Mouse (Mus musculus): Measurements from ENCODE around the gene Ggnbp2. TPM values are rescaled to one million over a fixed set of nuclear protein-coding genes. Genes with fewer than 3 reads are reported as not detected.
"Not testable (repeated sequence)": the region's sequence is repeated elsewhere in the genome, so short reads cannot be mapped to it uniquely, and the experiment has no call there.

The Ggnbp2 gene
- polyA plus RNA-seq, 1 experiment from 2014 or later: 74.4 TPM

GRCm38 (mm10) chr11:84829495-84829894, 41.1 kb downstream of the Ggnbp2 start:
- peak overlapping the region; percentile 73 for H3K27ac ChIP-seq
- H3K27me3 ChIP-seq; ATAC-seq (ENCODE audit: low FRiP score); H3K9me3 ChIP-seq: not testable (repeated sequence)
- H3K9ac ChIP-seq: peak overlapping the region; percentile 83
- peaks cover 35% of the 10 kb centered on the region for H3K36me3 ChIP-seq
- H3K4me2 ChIP-seq: peak overlapping the region; percentile 95
- WGBS: 80% methylated on average over 11 of the region's 11 CpGs
- H3K4me3 ChIP-seq: peak overlapping the region; percentile 64
- peaks cover 22% of the 10 kb centered on the region for H3K4me1 ChIP-seq (replicated peaks)

DNA sequence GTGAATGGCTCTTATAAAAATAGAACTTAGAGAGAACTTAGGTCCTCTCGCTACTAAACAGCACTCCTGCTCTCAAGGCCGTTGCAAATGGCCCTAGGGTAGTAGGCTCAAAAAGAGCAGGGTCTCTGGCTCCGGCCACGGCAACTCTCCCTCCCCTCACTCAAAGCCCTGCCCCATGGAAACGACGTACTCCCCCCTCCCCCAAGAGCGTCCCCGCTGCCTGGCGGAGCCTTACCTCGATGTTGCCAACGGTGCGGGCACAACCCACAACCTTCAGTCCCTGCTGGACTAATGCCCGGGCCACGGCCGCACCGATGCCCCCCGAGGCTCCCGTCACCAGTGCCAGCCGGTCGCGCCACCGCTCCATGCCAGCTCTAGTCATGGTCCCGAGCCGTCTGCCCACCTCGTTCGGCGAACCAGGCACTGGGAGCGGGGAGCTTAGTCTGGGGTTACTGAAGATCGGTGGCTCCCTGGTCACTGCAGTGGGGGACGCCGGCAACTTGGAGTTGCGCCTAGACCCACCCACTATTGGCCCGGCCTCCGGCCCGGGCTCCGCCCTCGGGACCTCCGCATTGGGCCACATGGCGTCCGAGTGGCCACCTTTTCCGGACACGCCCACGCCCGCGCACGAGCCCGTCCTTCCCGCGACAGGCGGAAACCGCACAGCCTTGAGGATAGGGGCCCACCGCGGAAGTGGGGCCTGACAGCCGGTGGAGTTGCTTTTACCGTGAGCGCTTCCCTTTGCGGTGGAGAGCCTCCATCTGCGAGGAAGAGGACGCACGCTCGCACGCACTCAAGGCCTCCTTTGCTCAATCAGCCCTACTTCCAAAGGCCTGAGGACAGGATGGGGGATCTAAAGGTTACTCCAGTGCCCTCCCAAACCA, 41.9 kb downstream of the Ggnbp2 start, which contains the start of gene Dhrs11:
Dhrs11 (minus strand) TSS at position 479 of the 884 bp plus-strand sequence.
- Histone ChIP-seq H3K9me3 (no peaks in the 10 kb centered on the region), H3K4me3 (peak within 1 kb of the TSS; percentile 64), H3K27me3 (no peaks in the 10 kb centered on the region), H3K36me3 (peaks cover 28% of the 10 kb centered on the region), H3K4me1 (replicated peaks) (peaks cover 22% of the 10 kb centered on the region), H3K27ac (peak within 1 kb of the TSS; percentile 73), H3K4me2 (peak within 1 kb of the TSS; percentile 95), H3K9ac (peak within 1 kb of the TSS; percentile 83)
- under 1% methylated on average over 61 of the region's 62 CpGs for WGBS
- ATAC-seq (ENCODE audit: low FRiP score): peak; percentile 94

DNA sequence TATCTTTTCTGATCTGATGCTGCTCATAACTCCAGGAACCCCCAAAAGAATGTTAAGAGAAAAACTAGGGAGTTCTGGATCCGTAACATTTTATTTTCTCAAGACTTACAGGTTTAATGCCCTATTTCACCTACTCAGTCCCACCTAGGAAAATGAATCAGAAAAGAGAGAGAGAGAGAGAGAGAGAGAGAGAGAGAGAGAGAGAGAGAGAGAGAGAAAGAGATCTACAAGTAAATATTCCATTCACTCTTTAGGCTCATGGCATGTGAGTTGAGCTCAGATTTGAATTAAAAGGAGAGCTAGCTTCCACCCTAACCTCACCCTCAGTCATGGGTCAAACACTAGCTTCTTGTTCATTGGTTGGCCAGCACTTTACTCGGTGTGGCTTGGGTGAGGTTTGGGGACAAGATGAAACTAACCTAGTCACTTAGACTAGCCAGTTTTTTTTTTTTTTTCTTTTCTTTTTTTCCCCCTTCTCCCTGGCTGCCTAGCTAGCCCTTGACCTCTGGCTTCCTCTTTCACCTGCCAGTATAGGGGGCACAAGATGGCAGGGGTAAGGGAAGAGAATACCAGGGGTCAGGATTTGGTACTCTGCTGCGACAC, 42.6 kb downstream of the Ggnbp2 start:
- WGBS: 53% methylated on average over 3 of the region's 3 CpGs
- H3K36me3 ChIP-seq: peaks cover 25% of the 10 kb centered on the region
- peak overlapping the region; percentile 95 for H3K4me2 ChIP-seq
- H3K9me3 ChIP-seq: no peaks in the 10 kb centered on the region
- no peak overlapping the region for H3K27ac ChIP-seq
- H3K9ac ChIP-seq: peak overlapping the region; percentile 83
- peaks cover 22% of the 10 kb centered on the region for H3K4me1 ChIP-seq (replicated peaks)
- ATAC-seq (ENCODE audit: low FRiP score): 0 out of 2 replicates have a peak, but pooled peaks have one; percentile 2
- peak overlapping the region; percentile 64 for H3K4me3 ChIP-seq
- no peaks in the 10 kb centered on the region for H3K27me3 ChIP-seq

DNA sequence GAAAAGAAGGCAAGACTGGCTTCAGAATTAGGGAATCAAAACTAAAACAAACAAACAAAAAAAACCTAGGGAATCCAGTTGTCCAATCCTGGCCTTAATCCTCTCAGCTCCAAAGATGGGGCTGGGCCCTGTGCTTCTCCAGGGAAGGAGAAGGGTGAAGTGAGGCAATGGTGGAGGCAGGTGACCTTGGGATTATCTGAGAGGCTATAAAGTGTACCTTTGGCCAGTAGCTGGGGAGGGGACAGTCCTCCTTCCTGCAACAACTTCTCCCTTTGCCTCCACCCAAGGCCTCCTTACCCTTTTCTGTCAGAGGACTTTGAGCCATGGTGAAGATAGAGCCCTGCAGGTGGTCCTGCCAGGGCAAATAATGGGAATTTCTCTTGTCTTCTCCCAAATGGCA, 43.1 kb downstream of the Ggnbp2 start:
- Histone ChIP-seq H3K4me2 (0 out of 2 replicates have a peak overlapping the region, but pooled peaks have one; percentile 6), H3K36me3 (peaks cover 20% of the 10 kb centered on the region), H3K27ac (no peak overlapping the region), H3K4me3 (no peak overlapping the region), H3K9ac (no peak overlapping the region), H3K4me1 (replicated peaks) (peaks cover 22% of the 10 kb centered on the region), H3K9me3 (no peaks in the 10 kb centered on the region), H3K27me3 (no peaks in the 10 kb centered on the region)
- no peak for ATAC-seq (ENCODE audit: low FRiP score)

- peaks cover 7% of the 10 kb centered on the region for H3K36me3 ChIP-seq
- ATAC-seq (ENCODE audit: low FRiP score): no peak
- H3K4me1 ChIP-seq (replicated peaks): peaks cover 22% of the 10 kb centered on the region
- no peak overlapping the region for H3K4me2 ChIP-seq
- no peak overlapping the region for H3K27ac ChIP-seq
- H3K9ac ChIP-seq: no peak overlapping the region
- no peaks in the 10 kb centered on the region for H3K9me3 ChIP-seq
- no peak overlapping the region for H3K4me3 ChIP-seq
- 76% methylated on average over 3 of the region's 3 CpGs for WGBS
- no peaks in the 10 kb centered on the region for H3K27me3 ChIP-seq
These were observed 44.4 kb downstream of the Ggnbp2 start for GRCm38 (mm10) chr11:84826185-84826584.

GRCm38 (mm10) chr11:84825261-84825807, 45.3 kb downstream of the Ggnbp2 start:
- WGBS: 91% methylated on average over 10 of the region's 10 CpGs
- H3K4me3 ChIP-seq: no peak overlapping the region
- H3K9ac ChIP-seq: no peak overlapping the region
- no peak for ATAC-seq (ENCODE audit: low FRiP score)
- H3K36me3 ChIP-seq: peaks cover 4% of the 10 kb centered on the region; the same call in 1 of the 2 replicates
- peaks cover 22% of the 10 kb centered on the region for H3K4me1 ChIP-seq (replicated peaks)
- H3K27ac ChIP-seq: no peak overlapping the region
- H3K9me3 ChIP-seq: no peaks in the 10 kb centered on the region
- H3K27me3 ChIP-seq: no peaks in the 10 kb centered on the region
- no peak overlapping the region for H3K4me2 ChIP-seq

DNA sequence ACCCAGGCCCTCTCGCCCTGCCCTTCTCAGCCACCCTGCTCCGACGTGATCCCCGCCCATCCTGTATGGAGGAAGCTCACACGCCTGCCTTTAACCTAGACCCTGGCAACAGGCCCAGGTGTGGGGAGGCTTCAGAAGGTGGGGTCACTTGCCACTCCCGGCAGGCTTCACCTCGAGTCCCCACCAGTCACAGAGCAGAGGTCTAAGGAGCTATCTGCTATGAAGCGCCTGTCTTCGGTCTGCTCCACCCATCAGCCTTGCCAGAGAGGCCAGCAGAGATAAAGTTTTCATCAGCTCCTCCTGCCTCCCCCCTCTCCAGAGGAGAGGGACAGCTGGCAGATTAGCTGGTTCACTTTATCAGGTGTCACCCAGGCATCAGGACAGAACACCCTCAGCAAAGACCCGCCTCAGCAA, 47.1 kb downstream of the Ggnbp2 start:
- ATAC-seq (ENCODE audit: low FRiP score): no peak

DNA sequence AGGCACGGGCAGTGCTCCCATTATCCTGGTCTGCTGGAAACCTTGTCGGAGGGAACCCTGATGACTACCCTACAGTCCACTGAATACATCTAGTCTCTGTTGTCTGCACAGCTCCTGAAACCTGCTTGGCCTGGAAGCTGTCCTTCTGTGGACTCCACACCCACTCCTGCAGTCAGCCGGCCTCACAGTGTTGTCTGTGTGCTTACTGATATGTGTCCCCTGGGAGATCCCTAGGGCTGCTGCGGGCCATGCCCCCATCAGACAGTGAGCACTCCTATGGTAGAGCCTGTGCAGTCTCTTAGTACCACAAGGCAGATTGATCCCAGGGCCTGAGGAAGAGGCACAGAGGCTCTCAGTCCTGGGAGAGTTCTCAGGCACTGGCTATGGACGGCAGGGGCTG, 48.1 kb downstream of the Ggnbp2 start:
- no peaks in the 10 kb centered on the region for H3K36me3 ChIP-seq
- no peak overlapping the region for H3K9ac ChIP-seq
- no peak for ATAC-seq (ENCODE audit: low FRiP score)
- H3K4me1 ChIP-seq (replicated peaks): peaks cover 15% of the 10 kb centered on the region; the same call in 1 of the 2 replicates
- no peak overlapping the region for H3K4me3 ChIP-seq
- 82% methylated on average over 5 of the region's 5 CpGs for WGBS
- no peaks in the 10 kb centered on the region for H3K9me3 ChIP-seq
- no peaks in the 10 kb centered on the region for H3K27me3 ChIP-seq
- no peak overlapping the region for H3K27ac ChIP-seq
- H3K4me2 ChIP-seq: no peak overlapping the region

More for the DNA sequence above, 47.1 kb downstream of the Ggnbp2 start:
- Histone ChIP-seq H3K27me3 (no peaks in the 10 kb centered on the region), H3K36me3 (no peaks in the 10 kb centered on the region), H3K4me3 (no peak overlapping the region), H3K4me2 (no peak overlapping the region), H3K4me1 (replicated peaks) (peaks cover 18% of the 10 kb centered on the region), H3K9me3 (no peaks in the 10 kb centered on the region), H3K9ac (no peak overlapping the region), H3K27ac (no peak overlapping the region)
- 63% methylated on average over 10 of the region's 10 CpGs for WGBS

- 87% methylated on average over 9 of the region's 9 CpGs for WGBS
- no peak for ATAC-seq (ENCODE audit: low FRiP score)
- Histone ChIP-seq H3K4me3 (no peak overlapping the region), H3K36me3 (no peaks in the 10 kb centered on the region), H3K27me3 (no peaks in the 10 kb centered on the region), H3K9me3 (no peaks in the 10 kb centered on the region), H3K4me2 (no peak overlapping the region), H3K27ac (no peak overlapping the region), H3K4me1 (replicated peaks) (peaks cover 11% of the 10 kb centered on the region; the same call in 1 of the 2 replicates), H3K9ac (no peak overlapping the region)
These were observed 49.4 kb downstream of the Ggnbp2 start for GRCm38 (mm10) chr11:84821131-84821770.

GRCm38 (mm10) chr11:84818961-84819692, 51.5 kb downstream of the Ggnbp2 start, which contains the start of gene Mrm1:
Gene Mrm1 (minus strand): TSS chr11:84819515.
- H3K27ac ChIP-seq: peak within 1 kb of the TSS; percentile 76
- peaks cover 11% of the 10 kb centered on the region; the same call in 1 of the 2 replicates for H3K4me1 ChIP-seq (replicated peaks)
- H3K27me3 ChIP-seq: no peaks in the 10 kb centered on the region
- peak within 1 kb of the TSS; percentile 82 for H3K9ac ChIP-seq
- H3K4me3 ChIP-seq: peak within 1 kb of the TSS; percentile 74
- H3K36me3 ChIP-seq: no peaks in the 10 kb centered on the region
- peak within 1 kb of the TSS; percentile 99 for H3K4me2 ChIP-seq
- H3K9me3 ChIP-seq: no peaks in the 10 kb centered on the region
- under 1% methylated on average over 55 of the region's 55 CpGs for WGBS
- peak; percentile 76 for ATAC-seq (ENCODE audit: low FRiP score)

All from hindbrain, embryonic 13.5 days (tissue).